Mouse (Mus musculus): ENCODE results near the gene 4930583I09Rik. TPM values are rescaled to one million over a fixed set of nuclear protein-coding genes. Genes with fewer than 3 reads are reported as not detected.

The 4930583I09Rik gene
- not detected in 2 replicates for polyA plus RNA-seq (2012; rRNA removed)

DNA sequence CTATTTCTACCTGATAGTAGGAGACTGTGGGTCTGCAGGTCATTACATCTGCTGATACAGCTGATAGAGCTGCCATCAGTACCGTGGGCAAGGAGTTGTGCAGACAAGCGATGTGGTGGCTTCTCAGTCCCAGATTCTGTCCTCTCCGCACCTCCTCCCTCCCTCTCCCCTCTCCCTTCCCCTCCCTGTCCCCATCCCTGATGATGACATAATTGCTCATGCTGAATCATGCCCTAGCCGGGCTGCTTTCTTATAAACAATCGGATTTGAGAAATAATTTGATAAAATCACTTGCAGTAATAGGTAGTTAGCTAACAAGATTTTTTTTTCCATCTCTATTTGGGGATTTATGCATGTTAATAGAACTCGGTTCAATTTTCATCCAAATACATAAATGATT, at the start of gene 4930583I09Rik:
TSS of gene 4930583I09Rik (minus strand) at position 144 of the 400 bp plus-strand sequence.
- DNase-seq (ENCODE audit: low read depth, low spot score), result no peak
- 58% methylated on average over 6 of the region's 6 CpGs for WGBS

DNA sequence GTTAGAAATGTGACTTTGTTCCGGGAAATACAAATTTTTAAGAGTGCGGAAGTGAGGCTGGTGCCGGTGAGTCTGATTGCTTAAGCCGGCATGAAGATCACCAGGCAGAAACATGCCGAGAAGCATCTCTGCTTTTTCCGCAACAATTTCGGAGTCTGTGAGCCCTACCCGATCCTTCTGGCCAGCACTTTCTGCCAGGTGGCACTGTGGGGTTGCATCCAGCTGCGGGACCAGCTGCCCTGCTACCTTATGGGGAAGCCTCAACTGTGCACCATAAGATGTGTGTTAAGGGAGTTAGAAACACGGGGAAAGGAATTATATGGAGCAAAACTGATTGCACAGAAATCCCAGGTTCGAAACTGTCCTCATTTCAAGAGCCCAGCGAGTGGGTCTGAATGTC, 40.2 kb upstream of the 4930583I09Rik start:
- WGBS, result 81% methylated on average over 12 of the region's 12 CpGs
- no peak for DNase-seq (ENCODE audit: low read depth, low spot score)

DNA sequence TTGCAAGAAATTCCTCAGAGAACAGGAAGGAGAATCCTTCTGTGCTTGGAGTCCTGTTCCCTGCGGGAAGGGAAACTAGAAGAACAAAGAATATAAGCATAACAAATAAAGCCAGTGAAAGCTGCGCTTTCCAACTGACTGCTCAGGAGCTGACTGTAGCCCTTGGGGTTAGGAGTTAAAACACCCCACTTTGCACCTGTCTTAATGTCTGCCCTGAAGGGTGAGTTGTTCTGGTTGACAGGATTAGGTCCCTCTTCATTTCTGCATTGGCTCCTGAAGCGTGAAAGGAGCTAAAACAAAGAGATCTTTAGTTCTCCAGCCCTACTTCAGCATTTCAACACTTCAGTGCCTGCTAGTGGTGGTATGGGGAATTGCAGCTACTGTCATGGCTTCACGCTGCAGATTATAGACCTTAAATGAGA, 37.8 kb upstream of the 4930583I09Rik start:
- WGBS, result 47% methylated on average over 4 of the region's 4 CpGs
- DNase-seq (ENCODE audit: low read depth, low spot score), result no peak

DNA sequence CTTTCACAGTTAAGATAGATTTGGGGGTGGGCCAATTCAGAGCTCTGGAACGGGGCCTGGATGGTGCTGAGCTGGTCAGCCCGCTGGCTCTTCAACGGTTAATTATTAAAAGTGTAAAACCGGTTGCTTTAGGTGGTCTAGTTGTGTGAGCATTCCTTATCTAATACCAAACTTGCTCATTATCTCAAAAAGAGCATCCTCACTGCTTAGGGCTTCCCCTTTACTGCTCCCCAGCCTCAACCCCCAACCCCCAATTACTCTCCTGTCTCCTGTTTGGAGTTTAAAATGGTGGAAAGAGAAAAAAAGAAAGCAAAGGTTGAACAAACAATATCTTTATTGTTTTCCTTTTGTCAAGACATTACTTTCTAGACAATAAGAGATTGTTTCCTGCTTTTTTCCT, 27.9 kb upstream of the 4930583I09Rik start:
- no peak for DNase-seq (ENCODE audit: low read depth, low spot score)
- WGBS, result 41% methylated on average over 4 of the region's 4 CpGs

DNA sequence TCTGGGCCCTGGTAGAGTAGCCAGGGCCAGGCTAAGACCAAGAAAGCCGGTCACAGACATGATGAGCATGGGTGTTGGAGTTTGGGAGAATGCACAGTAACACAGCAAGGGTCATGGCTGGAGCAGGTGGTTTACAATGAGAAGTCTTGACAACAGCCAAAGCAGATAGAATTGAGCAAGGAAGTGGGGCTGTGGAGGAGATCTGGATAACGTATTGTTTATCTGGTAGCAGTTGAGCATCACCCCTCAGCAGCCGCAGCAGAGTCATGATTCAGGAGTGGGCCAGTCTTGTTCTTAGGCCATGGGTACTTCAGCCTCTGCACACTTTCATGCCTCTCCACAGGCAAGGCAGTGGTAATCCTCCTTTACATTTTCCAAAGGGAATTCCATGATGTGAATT, 25.1 kb upstream of the 4930583I09Rik start:
- 73% methylated on average over 3 of the region's 3 CpGs for WGBS
- DNase-seq (ENCODE audit: low read depth, low spot score), result no peak

DNA sequence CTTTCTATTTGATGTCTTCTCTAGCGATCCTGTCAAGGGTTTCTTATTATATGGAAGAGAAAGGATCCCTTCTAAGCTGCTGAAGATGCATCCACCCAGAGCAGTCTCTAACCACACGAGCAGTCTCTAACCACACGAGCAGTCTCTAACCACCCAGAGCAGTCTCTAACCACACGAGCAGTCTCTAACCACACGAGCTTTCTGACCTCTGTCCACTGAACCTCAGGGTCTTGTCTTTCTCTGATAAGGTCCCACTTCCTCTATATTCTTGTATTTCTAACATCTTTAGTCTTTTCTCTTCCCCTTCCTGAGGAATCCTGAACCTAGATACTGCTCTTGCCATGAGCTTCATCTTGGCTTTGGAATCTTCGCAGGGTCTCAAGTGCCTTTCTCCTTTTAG, 23.0 kb upstream of the 4930583I09Rik start:
- no peak for DNase-seq (ENCODE audit: low read depth, low spot score)
- 71% methylated on average over 6 of the region's 6 CpGs for WGBS

DNA sequence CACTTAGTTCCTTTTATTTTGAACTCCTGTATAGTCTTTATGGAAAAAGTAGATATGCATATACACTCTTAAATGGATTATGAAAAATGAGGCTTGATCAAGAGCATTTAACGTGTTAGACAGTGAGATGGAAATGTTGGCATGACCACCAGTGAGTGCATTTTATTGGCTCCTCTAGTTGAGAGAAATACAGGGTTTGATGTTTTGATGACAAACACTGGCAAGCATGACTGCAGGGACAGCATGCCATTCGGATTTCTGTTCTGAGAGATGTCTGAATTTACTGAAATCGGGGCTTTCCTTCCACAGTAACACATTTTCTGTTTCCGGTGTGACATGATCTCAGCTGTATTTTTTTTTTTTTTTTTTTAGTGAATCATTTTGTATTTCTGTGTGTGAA, 12.2 kb upstream of the 4930583I09Rik start:
- 79% methylated on average over 4 of the region's 4 CpGs for WGBS
- DNase-seq (ENCODE audit: low read depth, low spot score), result no peak

DNA sequence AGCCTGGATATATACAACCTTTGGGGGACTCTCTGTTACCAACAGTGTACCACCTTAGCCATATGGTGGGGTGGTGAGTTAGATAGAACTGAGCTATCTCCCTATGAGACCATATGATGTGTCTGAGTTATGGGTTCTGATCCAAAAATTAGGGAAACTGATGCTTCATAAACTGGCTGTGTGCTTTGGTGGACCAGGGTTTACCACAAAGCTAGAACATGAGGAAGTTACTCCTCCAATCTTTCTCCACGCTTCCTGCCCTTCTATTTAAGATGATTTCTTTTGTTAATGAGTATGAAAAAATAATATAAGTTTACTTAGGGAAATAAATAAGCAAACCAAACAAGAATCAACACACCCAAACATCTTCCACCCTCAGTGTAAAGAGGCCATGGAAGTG, 10.8 kb upstream of the 4930583I09Rik start:
- 68% methylated on average over 1 of the region's 1 CpGs for WGBS
- DNase-seq (ENCODE audit: low read depth, low spot score), result no peak

DNA sequence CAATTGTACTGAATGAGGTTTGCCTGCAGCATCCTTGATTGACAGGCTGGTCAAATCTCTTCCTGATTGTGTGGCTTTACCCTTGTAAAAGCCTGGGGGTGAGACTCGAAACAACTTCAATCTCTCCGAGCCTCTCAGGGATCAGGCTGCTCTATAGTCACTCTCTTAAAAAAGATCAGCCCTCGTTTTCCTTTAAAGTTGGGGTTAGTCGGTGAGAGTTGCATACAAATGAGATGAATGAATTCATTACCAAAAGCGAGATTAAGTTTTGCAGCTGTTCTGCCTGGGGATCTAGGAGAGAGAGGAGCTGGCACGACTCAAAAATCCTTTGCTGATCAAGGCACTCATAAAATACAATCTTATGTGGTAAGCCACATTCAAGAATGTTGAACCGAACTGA, 1.0 kb upstream of the 4930583I09Rik start:
- WGBS, result 38% methylated on average over 7 of the region's 7 CpGs
- DNase-seq (ENCODE audit: low read depth, low spot score), result no peak

DNA sequence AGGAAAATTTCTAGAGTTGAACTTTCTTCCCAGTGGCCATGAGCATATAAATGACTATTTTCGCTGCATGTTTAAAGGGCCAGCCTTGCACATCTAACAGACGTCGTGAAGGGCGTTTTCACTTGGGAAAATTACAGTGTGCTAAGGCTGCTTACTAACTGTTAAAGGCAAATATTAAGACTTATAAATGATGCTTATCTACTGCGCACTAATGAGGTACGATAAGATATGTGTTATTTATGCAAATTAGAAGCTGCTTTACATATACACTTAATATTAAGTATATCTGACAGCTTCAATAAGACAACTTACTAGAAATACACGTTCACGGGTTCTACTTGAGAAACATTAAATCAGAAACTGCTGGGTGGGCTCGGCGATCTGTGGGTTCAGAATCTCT, 481 bp upstream of the 4930583I09Rik start:
- no peak for DNase-seq (ENCODE audit: low read depth, low spot score)
- WGBS, result 83% methylated on average over 10 of the region's 10 CpGs

DNA sequence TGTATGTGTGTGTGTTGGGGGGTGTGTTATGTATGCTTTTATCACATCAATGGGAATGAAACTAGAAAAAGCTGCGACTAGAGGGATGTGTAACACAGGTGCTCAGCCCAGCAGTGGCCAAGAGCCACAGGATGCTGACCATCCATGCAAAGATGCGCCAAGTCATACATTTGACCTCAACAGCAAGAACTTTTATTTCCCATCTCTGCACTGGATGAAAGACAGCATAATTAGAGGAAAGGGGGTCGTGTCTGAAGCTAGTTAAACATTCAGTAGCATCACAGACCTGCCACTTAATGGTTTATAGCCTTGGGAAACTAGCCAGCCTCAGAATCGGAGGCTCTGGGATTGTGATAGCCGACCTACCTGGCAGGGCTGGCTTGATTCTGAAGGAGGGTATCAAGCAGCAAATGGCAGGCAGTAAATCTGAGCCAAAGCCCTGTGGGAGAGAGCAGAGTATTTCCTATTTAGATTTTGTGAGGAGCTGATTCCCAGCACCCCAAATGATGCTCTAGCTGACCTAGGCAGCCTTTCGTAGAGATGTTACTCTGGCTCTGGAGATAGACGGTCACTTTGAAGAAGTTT, 1.9 kb downstream of the 4930583I09Rik start:
- 61% methylated on average over 7 of the region's 7 CpGs for WGBS

DNA sequence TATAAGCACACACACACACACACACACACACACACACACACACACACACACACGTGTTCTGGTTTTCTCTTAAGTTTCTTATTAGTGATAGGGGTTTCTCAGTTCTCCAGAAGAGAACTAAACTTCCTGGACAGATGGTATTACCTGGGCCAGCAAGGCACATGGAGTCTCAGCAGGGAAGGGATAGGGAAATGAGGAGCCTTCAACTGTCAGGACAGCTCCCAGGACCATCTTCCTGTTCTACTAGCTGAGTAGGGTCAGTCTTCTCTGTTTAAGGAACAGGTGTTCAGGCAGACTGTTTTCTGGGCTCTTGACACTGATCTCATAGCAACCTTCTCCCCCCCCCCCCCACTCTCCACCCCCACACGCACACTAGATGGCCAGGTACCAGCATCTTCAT, 2.8 kb downstream of the 4930583I09Rik start:
- no peak for DNase-seq (ENCODE audit: low read depth, low spot score)
- 86% methylated on average over 2 of the region's 2 CpGs for WGBS

More for the DNA sequence above, 1.9 kb downstream of the 4930583I09Rik start:
- DNase-seq (ENCODE audit: low read depth, low spot score), result no peak

DNA sequence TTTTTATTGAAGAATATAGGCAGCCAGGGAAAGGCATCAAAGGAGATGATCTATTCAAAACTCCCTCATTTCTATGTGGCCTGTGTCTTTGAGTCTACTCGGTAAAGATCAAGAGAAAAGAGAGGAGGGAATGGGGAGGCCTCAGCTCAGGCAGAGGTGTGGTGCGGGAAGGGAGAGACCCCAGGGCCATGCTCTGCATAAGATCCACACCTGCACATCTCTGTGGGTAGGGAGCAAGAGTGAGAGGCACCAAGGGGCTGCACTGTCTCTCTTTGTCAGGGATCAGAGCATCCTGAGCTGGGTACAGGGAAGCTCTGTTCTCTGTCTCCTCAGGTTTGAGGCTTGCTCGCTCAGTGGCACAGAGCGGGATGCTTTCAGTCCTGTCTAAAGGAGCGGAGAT, 8.4 kb downstream of the 4930583I09Rik start:
- WGBS, result 93% methylated on average over 5 of the region's 5 CpGs
- no peak for DNase-seq (ENCODE audit: low read depth, low spot score)

DNA sequence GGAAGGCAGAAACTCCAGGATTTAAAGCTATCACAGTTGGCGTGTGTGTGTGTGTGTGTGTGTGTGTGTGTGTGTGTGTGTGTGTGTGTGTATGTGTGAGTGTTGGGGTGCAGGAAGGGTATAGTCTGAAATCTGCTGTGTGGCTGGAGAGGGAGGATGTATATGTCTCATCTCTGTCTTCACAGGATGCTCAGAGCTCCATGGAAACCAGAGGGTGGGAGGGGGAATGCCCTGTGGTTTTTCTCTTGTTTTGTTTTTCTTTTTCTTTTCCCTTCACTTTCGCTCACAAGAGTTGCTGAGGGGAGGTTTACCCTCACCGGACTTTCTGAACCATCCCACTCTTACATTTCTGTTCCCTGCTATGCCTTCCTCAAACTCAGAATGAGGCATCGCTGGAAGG, 9.0 kb downstream of the 4930583I09Rik start:
- WGBS, result 73% methylated on average over 4 of the region's 4 CpGs
- no peak for DNase-seq (ENCODE audit: low read depth, low spot score)

DNA sequence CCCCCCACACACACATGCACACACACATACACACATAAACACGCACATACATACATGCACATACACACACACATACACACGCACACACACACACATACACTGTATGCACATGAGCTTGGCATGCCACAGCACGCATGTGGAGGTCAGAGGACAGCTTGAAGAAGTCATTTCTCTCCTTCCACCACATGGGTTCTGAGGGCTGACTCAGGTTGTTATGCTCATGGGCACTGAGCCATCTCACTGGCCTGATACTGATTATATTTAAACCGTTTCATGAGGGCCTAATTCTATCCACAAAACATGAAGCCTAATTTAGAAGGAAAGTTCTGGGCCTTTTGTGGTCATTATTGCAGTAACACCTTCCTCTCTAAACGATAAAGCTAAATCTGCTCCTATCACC, 13.3 kb downstream of the 4930583I09Rik start:
- DNase-seq (ENCODE audit: low read depth, low spot score), result no peak
- 82% methylated on average over 5 of the region's 5 CpGs for WGBS

DNA sequence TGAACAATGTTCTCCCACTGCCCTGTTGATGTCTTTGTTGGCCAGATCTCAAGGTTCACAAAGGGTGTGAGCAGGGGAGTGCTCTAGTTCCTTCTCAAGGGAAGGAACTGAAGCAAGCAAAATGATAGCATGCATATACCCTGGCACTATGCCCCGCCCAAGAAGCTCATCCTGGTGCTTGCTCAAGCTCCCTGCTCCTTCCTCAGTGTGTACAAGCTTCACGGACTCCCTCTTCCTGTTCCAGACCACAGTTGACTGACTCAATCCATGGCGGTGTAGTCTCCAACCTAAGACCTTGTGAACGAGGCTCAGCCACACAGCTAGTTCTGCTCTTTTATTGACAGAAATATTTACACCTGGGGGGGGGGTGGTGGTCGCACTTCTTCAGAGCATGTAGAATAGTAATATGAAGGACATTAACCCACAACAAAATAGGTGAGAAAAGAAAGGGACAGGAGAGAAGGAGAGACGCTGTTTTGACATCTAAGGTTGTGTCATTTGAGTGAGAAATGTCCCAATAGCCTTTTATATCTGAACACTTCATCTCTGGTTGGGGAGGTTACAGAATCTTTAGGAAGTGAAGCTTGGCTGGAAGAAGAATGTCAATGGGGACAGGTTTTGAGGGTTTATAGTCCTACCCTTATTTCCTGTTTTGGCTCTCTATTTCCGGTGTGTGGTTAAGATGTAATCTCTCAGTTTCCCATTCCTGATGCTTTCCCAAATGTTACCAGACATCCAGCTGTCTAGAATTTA, 14.9 kb downstream of the 4930583I09Rik start:
- WGBS, result 65% methylated on average over 7 of the region's 7 CpGs
- DNase-seq (ENCODE audit: low read depth, low spot score), result no peak

DNA sequence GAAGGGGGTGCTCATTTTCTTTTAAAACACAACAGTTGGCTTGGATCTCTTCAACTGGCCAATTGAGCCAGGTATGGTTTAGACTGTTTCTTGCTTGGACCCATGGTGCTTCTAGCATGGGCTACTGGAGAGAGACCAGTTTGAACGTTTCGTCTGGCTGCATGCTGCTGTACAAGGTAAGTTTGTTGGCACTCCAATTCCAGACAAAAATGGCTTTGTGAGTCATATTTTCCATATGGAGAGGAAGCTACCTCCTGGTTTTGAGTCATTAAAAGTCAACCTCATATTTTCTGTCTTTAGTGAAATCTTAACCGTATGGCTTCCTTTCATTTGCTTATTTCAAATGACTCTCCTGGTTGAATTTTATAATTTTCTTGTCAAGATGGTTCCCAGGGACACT, 19.6 kb downstream of the 4930583I09Rik start:
- no peak for DNase-seq (ENCODE audit: low read depth, low spot score)
- 85% methylated on average over 3 of the region's 3 CpGs for WGBS

DNA sequence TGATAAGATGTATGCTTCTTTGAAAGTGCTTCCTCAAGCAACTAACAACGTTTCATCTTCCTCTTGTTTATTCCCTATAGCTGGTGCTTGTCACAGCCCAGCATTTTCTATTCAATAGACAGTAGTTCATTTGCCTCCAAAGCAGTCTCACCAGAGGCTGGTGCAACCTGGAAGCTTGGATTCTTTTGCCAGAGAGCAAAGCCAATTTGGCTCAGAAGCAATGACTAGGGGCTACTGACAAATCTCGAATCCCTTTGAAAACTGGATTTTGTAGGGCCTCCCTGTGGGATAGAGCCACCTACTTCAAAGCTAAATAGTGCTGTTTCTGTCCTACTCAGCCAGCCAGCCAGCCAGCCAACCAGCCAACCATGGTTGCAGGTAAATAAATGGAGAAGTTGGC, 20.1 kb downstream of the 4930583I09Rik start:
- DNase-seq (ENCODE audit: low read depth, low spot score), result no peak
- WGBS, result 72% methylated on average over 2 of the region's 2 CpGs

DNA sequence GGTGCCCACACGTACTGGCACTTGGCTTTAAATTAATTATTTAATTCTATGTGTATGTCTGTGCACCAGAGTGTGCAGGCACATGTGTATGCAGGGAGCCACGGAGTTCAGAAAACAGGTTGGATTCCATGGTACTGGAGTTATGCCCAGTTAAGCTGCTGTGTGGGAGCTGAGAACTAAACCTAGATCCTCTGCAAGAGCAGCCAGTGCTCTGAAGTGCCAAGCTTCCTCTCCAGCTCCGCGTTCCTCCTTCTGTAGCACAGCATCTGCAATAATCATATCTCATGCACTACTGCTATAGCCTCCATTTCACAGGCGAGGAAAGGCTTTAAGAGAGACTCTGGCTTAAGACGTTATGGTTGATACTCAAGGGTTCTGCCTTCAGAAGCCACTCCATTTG, 22.3 kb downstream of the 4930583I09Rik start:
- DNase-seq (ENCODE audit: low read depth, low spot score), result no peak
- WGBS, result 91% methylated on average over 6 of the region's 6 CpGs

DNA sequence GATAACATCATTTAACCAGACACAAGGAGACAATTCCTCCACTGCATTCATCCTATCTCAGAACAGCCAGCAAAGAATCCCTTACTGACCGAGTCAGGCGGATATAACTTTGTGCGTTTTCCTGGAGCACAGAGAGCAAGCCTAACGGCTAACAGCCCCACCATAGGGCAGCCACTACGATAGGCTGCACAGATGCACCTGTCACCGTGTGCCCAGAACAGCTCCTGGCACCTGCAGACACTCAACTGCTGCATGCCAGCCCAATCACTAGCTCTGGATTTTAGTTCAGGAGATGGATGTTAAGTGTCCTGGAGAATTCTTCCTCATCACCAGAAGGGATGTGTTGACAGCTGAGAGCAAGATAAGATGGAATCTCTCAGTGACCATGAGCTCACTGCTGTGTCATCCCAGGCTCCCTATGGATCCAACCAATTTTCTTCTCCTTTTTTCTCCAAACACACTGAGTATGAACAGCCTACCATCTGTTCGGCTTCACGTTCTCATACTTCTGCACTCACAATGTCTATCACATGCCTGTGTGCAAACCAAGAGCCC, 29.8 kb downstream of the 4930583I09Rik start:
- no peak for DNase-seq (ENCODE audit: low read depth, low spot score)
- WGBS, result 80% methylated on average over 8 of the region's 8 CpGs
